Mouse (Mus musculus) megakaryocyte, embryonic 14.5 days (primary cell): ENCODE measurements at regions not wholly inside any gene's neighbourhood (a gene's known extent, or its start where the extent isn't known, plus 50 kb on each side); places are given as distances from the start of the nearest gene placed in this dataset.

Experiments used
- FLI1 ChIP-seq: IDR thresholded peaks from 2 replicates; pipeline ENCODE4 v1.6.1; 2012; ENCODE audit warnings: low read length, inconsistent platforms, mixed read lengths
- GATA1 ChIP-seq: IDR thresholded peaks from 3 replicates; pipeline ENCODE4 v1.6.1; 2012; ENCODE audit warnings: mixed read lengths, low read length, inconsistent platforms, borderline replicate concordance

DNA sequence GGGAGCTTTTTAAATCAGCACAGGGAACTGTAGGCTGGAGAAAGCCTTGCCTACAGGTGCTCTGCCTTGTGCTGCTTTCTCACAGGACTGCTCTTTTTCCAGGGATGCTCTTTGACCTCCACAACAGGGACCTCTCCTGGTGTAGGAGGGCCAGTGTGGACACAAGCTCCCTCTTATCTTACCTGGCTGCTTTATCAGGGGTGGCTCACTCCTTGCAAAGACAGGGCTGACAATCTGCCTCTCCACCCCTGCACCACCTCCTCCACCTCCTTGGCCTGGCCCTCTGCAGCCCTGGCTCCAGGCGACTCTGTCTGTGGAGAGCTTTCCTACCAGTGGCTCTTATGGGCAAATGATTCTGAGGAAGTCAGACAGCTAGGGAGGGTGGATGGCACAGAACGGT, 107.7 kb downstream of the Zfp706 start:
- no peak for TF ChIP-seq FLI1
- TF ChIP-seq GATA1: no peak
